Mouse (Mus musculus) embryonic fibroblast, embryonic 13.5 days (primary cell): ENCODE data around the gene Neurl4.

ENCODE experiments used
- CTCF ChIP-seq: IDR thresholded peaks from 2 replicates; pipeline ENCODE4 v1.5.1; 2011; ENCODE audit warnings: mild to moderate bottlenecking, control low read depth, low read length, moderate library complexity, borderline replicate concordance; ENCODE audit not compliant: insufficient read depth
- POLR2A ChIP-seq: IDR thresholded peaks from 2 replicates; pipeline ENCODE4 v1.6.1; 2011; ENCODE audit warnings: low read depth, mild to moderate bottlenecking, control low read depth, low read length, moderate library complexity

DNA sequence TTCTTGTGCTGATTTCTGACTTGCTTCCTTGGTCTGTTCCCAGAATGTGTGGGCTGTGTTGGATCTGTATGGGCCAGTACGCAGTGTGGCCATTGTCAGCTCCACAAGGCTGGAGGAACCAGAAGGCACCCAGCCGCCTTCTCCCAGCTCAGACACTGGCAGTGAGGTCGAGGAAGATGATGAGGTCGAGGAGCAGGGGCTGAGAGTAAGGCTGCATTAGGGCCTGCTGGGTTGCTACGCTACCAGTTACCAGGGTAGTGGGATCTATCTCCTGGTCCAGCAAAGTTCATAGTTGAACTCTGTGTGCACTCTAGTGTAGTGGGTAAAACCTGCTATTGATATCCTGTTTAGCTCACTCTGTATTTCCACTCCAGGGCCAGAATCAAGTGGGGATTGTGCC, 8.3 kb downstream of the Neurl4 start:
- TF ChIP-seq POLR2A (no peak), CTCF (no peak)
